Mouse (Mus musculus) B cell, adult 67 days (primary cell): Measurements from ENCODE around the gene Olfr1416. TPM values are rescaled to one million over a fixed set of nuclear protein-coding genes. Genes with fewer than 3 reads are reported as not detected.

ENCODE experiments used
- total RNA-seq, 2 experiments: library from RNA; stranded (reverse); gene quantifications; 4 replicates each; pipeline ENCODE4 v1.2.4; 2023

Gene Olfr1416
- total RNA-seq: not detected

GRCm38 (mm10) chr1:92485013-92485412 is at the start of gene Olfr1416:
Olfr1416 (minus strand) TSS chr1:92485113.

GRCm38 (mm10) chr1:92518561-92518960 is 33.6 kb upstream of the Olfr1416 start, which contains the start of gene Olfr1414:
Olfr1414 (minus strand) TSS chr1:92518661.

GRCm38 (mm10) chr1:92496001-92496400 is 11.1 kb upstream of the Olfr1416 start, which contains the start of gene Olfr1415:
Olfr1415 (minus strand) TSS chr1:92496101.

GRCm38 (mm10) chr1:92473165-92474041 is 11.5 kb downstream of the Olfr1416 start, which contains the start of gene Ndufa10:
Ndufa10 (minus strand) TSS chr1:92473860.

Other genes with a start within 250 kb of the Olfr1416 start
- gene Ndufa10, start 11.3 kb downstream of the Olfr1416 start, total RNA-seq: 100 to 1,000 TPM; 107 to 121 TPM
- not detected for gene Olfr1415, start 11.0 kb upstream of the Olfr1416 start, total RNA-seq
- gene Olfr1414, start 33.5 kb upstream of the Olfr1416 start, total RNA-seq: not detected
- gene Olfr1413, start 86.2 kb upstream of the Olfr1416 start, total RNA-seq: not detected
- not detected for gene Olfr1412, start 100.7 kb upstream of the Olfr1416 start, total RNA-seq
- gene Olfr1411, start 109.3 kb upstream of the Olfr1416 start, total RNA-seq: not detected
- not detected for gene Olfr1410, start 120.7 kb upstream of the Olfr1416 start, total RNA-seq
- gene Olfr12, start 132.7 kb upstream of the Olfr1416 start, total RNA-seq: not detected
- gene Cops9, start 156.9 kb upstream of the Olfr1416 start, total RNA-seq: 10 to 100 TPM; 62.8 to 70.7 TPM
- not detected for gene Otos, start 163.7 kb upstream of the Olfr1416 start, total RNA-seq